Mouse (Mus musculus) common myeloid progenitor, adult 5-6 weeks (primary cell): ENCODE data around the gene Acot11. TPM values are rescaled to one million over a fixed set of nuclear protein-coding genes. Genes with fewer than 3 reads are reported as not detected.
"Not testable (repeated sequence)": the region's sequence is repeated elsewhere in the genome, so short reads cannot be mapped to it uniquely, and the experiment has no call there.

ENCODE experiments used
- ATAC-seq: replicated peaks from 2 replicates; pipeline ENCODE4 v1.8.0; 2016; ENCODE audit warnings: low read depth, mild to moderate bottlenecking, moderate TSS enrichment, inconsistent platforms; ENCODE audit not compliant: poor library complexity, severe bottlenecking
- total RNA-seq: library from RNA; stranded (forward); fragments of 200-1000, 187-1606 nt; gene quantifications from 2 replicates; pipeline ENCODE4 v1.2.3, GENCODE M21; 2017

Acot11 gene
- total RNA-seq, 1 experiment from 2014 or later: 3.4 TPM

DNA sequence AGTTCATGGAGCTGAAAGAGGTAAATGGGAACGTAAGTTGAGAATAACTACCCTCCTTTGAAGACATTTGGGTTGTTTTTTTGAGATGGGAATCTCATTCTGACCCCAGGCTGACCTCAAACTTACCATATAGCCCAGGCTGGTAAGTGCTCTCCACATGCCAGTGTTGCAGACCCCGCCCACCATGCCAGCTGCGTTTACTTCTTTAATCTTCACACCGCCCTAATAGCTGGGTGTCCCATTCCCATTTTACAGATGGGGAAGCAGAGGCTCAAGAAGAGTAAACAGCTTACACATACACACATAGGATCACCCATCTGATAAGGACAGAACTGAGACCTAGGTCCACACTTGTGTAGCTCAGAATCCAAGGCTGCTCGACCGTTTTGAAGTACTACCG is 20.0 kb downstream of the Acot11 start:
- no peak for ATAC-seq

DNA sequence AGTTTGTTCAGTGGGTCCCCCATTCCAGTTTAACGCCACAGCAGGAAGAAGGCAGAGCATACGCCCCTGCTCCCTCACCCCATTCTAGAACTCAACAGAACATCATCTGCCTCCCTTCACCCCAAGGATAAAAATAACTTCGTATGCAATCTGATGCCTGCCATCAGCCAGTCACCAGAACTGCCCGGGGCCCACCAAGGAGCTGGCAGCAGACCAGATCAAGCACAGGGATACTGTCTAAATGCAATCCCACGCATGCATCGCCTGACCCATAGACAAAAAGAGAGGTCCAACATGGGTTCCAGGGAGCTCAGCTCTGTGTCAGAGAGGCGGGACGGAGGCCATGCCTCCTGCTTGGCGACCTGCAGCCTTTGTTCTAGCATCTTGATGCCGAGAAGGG is 21.7 kb downstream of the Acot11 start:
- no peak for ATAC-seq

DNA sequence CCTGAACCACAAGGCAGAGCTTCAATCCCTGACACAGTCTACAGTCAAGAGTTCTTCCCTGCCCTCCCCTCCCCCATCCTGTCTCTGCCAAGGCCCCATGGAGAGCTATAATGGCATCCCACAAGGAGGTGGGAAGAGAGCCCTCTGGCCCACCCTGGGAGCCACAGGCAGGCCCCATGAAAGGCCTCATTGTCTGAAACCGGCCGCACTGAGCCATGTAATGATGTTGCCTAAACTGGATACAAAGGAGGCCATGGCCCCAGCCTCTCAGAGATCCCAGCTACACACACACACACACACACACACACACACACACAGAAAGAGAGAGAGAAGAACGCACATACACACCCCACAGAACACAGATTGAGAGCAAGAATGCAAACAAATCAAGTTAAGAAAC is 24.8 kb downstream of the Acot11 start:
- no peak for ATAC-seq

DNA sequence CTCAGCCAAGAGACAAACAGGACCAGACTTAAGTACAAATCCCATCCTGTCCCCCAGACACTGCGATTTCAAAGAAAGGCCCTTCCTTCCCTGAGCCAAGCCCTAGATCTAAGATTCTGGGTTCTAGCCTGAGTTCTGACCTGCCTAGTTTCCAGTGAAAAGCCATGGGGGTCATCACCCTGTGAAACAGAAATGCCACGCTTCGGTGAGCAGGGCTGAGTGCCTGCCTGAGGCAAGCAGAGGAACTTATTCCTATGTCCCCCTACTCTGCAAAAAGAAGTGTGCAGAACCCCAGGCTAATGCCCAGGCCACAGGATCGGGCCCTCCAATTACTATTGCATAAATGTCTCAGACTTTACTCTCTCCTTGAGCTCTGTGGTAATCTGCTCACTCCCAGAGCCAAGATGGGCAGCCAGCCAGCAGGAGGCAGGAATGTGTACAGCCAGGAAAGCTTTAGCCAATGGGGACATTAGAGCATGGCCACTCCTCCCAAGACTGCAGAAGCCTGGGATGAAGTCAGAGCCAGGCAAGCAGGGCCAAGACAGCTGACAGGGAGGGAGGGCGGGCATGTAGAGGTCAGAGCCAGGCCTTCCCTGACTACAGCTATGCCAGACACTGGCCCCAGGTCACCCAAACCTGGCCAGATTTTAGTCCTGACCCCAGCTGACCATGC is 26.5 kb downstream of the Acot11 start:
- ATAC-seq: no peak

DNA sequence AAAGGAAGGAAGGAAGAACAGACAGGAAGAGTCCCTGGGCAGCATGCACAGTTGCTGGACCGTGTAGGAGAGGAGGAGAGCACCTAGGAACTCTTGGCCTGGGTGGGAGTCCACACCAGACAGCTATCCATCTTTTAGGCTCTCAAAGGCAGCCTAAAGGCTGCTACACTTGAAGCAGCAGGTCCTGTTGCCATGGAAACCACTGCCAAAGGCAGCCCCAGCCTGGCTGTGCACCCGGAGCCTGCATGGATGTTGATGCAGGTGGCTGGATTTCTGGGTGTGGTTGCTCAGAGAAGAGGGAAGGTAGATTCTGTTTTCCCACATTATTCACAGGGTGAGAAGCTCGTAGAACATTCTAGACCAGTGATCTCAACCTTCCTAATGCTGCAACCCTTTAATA is 27.8 kb downstream of the Acot11 start:
- no peak for ATAC-seq

DNA sequence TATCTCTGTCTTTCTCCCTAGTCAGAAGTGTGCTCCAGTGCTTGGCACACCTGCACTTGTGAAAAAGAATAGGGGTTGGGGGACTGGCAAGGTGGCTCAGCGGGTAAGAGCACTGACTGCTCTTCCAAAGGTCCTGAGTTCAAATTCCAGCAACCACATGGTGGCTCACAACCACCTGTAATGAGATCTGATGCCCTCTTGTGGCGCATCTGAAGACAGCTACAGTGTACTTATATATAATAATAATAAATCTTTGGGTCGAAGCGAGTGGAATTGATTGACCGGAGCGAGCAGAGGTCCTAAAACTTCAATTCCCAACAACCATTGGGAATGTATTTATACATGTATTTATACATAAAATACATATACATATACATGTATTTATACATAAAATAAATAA is 29.0 kb downstream of the Acot11 start:
- ATAC-seq: not testable (repeated sequence)

DNA sequence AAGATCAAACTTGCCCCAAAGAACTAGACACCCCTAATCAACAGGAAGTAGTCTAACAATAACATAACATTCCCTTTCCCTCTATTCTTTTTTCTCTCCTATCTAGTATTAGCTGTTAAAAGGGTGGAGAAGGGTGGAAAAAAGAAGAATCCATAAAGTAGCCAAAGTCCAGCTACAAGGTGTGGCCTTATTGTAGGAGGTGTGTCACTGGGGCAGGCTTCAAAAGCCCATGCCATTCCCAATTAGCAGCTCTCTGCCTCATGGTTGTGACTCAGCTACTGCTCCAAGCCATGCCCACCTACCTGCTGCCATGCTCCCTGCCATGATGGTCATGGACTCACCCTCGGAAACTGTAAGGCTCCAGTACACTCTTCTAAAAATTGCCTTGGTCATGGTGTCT is 32.2 kb downstream of the Acot11 start:
- no peak for ATAC-seq

DNA sequence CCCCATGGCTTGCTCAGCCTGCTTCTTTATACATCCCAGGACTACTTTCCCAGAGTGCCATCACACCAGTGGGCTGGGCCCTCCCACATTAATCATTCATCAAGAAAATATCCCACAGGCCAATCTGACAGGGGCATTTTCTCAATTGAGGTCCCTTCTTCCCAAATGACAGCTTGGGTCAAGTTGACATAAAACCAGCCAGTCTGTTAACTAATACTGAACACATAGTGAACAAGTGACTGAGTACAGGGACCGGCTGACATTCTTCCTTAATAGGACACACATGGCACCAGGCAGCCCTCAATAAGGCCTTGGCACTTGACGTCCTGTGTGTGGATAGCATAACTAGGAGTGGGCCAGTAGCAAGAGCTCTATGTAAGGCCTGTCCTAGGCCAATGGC is 35.5 kb downstream of the Acot11 start:
- no peak for ATAC-seq

DNA sequence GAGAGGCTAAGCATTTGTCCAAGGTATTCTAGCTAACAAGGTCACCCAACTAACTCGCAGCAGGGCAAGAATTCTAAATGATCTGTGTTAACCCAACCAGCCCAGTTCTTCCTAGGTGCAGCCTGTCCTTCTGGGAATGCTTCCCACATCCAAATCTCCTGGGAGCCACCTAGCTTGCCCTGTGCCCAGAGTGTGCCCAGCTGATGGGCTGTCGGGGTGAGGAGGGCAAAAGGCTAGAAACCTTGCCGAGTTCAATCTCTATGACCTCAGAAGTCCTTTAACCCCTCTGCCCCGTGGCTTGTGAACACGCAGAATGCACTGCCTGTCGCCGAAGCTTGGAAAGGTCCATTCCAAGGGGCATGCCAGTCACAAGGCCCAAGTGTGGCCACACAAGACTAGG is 40.6 kb downstream of the Acot11 start:
- ATAC-seq: no peak

DNA sequence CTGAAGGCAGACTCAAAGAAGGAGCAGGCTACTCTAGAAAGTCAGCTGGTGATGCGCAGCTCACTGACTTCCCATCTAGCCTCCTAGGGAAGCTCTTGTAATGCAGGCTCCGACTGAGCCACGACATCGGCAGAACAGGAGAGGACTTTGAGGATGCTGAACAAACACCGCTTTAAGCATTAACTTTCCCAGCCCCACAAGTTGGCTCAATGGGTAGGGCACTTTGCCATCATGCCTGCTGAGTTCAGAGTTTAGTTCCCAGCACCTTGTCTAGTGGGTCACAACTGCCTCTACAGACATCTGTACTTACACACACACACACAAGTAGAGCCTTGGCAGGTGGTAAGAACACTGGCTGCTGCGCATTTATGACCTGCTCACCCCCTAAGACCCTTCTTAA is 53.1 kb downstream of the Acot11 start:
- ATAC-seq: no peak

DNA sequence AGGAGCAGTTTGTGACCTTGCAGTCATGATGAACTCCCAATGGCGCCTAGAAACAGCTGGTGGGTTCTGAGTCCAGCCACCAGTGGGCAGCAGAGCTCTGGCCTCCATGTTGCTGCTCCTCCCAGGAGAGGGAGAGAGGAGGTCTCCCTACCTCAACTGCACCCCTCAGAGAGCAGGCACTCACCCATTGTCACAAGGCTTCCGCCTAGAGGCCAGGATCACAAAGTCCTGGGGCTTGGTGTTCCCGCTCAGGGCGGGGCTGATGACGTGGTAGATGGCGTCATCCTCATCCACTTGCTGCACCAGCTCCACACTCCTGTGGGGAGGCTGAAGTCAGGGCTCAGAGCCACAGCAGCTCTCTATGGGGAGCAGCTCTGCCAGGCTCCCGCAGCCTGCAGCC is 55.1 kb downstream of the Acot11 start:
- peak; percentile 71 for ATAC-seq

DNA sequence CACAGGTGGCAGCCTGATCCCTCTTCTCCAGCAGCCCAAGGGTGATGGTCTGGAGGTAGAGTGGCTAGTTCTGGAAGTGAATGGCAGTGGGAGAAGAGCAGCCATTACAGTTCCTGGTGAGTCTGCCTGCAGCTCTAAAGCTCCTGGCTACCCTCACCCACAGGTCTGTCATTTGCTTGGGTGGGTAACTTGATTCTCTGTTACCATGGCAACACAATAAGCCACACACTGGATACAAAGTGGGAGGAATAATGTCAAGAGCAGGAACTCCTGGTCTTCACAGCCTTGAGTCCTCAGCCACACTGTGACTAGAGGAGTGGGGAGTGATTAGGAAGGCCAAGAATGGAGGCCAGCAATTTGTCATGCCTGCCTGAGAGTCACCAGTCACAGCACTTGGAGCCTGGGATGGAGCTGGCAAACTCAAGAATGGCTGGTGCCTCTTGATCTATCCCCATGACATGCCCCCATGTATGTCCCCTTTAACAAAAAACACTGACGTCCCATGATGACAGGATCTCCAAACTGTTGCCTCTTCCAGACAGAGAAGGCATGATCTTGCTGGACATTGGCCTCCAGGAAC is 57.7 kb downstream of the Acot11 start:
- ATAC-seq: no peak

DNA sequence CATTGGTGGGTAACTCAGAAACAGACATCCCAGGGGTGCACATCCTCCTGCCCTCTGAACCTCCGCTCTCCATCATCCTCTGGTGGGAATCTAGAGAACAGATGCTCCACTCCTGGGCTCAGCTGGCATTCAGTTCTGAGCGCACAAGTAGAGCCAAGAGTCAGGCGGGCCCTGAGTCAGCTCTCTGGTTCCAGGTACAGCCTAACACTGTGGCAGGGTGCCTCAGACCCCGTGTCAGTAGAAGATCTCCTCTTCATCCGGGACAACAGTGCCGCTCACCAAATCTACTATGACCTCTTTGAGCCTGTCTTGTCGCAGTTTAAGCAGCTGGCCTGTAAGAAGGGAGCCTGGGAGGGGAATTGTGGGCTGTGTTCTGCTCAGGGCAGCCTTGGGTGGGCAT is 58.9 kb downstream of the Acot11 start:
- ATAC-seq: no peak

DNA sequence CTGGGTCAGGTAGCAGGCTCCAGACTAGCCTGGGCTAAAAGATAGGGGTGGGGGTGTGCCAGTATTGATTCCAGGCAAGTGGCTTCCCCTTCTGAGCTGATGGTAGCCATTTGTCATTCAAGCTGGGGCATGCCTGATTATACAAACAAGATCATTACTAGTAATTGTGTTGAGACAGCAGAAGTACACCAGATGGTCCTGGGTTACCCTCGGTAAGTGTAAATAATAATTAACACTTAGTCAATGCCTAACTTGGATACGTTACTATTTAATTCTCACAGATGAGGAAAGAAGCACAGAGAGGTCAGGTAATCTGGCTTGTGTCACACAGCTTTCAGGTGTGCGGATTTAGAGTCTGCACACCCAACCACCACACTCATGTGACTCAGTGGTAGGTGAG is 66.9 kb downstream of the Acot11 start:
- no peak for ATAC-seq

DNA sequence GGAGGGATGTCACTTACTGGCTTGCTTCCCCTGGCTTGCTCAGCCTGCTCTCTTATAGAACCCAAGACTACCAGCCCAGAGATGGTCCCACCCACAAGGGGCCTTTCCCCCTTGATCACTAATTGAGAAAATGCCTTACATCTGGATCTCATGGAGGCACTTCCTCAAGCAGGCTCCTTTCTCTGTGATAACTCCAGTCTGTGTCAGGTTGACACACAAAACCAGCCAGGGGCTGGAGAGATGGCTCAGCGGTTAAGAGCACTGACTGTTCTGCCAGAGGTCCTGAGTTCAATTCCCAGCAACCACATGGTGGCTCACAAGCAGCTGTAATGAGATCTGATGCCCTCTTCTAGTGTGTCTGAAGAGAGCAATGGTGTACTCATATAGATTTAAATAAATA is 67.9 kb downstream of the Acot11 start:
- not testable (repeated sequence) for ATAC-seq

DNA sequence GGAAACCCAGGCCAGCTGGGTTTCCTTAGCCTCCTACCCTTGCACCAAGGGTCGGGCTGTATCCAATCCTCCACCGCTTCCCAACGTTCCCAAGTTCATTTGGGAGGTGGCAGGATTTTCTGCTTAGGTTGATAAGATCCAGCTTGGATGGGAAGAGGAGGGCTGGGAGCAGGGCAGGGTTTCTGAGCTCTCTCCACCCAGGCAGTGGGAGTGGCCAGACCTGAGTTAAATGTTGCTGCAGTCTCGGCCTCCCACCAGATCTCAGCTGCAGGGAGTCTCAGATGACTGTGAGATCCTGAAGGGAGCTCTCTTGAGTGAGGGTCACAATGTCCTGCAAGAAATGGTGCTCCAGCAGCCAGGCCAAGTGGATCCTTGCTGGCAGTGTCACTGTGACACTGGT is 71.2 kb downstream of the Acot11 start, which contains the start of gene Fam151a:
Fam151a (plus strand) TSS at position 254 of the 400 bp plus-strand sequence.
- no peak for ATAC-seq

DNA sequence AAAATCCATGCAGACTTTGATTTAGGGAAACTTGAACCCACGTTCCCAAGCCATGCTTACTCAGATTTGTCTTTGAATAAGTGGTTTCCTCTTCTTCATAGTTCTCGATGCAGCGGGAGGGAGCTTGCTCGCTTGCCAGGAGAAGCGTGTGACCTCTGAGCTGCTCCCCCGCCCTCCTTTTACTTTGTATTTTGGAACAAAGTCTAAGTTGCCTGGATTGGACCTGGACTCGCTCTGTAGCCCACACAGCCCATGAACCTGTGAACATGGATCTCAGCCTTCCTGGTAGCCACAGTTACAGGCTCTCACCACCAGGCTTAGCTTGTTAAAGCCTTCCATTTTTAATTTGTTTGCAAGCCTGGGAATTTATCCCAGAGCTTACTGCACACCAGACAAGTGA is 74.0 kb downstream of the Acot11 start, which contains the start of gene Mroh7:
Mroh7 (minus strand) TSS at position 112 of the 400 bp plus-strand sequence.
- 0 out of 2 replicates have a peak, but pooled peaks have one; percentile 32 for ATAC-seq

DNA sequence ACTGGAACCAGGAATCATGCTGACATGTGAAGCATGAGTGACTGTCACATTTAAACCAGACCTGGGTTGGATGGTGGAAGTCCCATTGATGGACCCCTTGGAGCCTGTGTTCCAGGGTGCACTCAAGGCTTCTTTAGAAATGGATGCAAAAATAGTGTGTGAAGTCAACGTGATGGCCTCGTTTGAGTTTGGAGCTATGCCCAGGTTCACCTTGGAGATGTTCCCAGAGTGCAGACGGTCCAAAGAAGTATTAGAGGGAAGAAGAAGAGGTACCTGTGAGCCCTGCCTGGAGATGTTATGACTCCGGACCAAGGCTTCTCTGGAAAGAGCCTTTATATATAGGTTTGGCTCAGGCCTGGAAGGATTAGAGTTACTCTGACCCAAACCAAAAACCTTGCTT is 84.2 kb downstream of the Acot11 start:
- ATAC-seq: no peak

DNA sequence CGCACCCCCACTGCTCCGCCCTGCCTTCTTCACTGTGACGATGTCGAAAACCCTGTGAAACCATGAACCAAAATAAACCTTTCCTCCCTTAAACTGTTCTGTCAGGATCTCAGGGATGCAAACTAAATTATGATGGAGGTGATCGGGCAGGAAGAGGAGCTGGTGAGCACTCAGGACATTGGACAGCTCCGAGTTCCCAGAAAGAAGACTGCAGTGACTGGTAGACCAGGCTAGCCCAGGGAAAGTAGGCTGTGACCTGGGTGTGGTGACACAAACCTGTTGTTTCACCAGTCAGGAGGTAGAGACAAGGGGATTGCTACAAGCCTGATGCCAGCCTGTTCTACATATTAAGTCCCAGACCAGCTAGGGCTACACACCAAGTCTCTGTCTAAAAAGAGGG is 91.2 kb downstream of the Acot11 start:
- ATAC-seq: 0 out of 2 replicates have a peak, but pooled peaks have one; percentile 18

DNA sequence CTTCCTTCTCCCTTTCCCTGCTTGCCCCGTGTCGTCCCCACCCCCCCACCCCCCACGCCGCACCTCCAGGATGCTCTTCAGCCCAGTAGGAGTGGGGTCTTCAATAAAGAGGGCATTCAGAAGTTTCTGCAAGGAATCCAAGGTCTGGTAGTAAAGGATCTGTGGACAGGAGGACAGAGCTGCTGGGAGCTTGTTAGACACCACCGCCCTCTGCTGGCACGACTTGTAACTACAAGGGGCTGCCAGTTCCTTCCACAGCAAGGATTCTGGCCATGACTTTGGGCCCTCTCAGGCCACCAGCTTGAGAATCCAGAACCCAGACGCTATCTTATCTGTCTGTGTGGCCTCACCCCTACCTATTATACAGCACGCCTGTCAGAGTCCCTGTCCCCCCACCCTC is 96.4 kb downstream of the Acot11 start:
- ATAC-seq: peak; percentile 84

DNA sequence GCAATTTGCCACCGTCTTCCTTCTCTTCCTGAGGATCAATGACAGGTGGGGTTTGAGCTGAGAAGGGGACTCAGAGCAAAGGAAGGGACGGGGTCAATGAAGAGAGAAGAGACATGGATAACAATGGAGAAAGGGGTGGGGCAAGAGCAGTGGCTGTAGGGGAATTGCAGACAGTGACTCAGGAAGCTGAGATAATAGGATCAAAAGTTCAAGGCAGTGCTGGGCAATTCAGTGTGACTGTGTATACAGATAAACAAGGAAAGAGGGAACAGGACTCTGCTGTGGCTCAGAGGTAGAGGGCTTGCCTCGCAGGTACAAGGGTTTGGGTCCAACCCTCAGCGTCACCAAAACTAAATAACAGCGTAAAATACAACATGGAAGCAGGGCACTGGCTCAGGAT is 96.8 kb downstream of the Acot11 start:
- no peak for ATAC-seq

DNA sequence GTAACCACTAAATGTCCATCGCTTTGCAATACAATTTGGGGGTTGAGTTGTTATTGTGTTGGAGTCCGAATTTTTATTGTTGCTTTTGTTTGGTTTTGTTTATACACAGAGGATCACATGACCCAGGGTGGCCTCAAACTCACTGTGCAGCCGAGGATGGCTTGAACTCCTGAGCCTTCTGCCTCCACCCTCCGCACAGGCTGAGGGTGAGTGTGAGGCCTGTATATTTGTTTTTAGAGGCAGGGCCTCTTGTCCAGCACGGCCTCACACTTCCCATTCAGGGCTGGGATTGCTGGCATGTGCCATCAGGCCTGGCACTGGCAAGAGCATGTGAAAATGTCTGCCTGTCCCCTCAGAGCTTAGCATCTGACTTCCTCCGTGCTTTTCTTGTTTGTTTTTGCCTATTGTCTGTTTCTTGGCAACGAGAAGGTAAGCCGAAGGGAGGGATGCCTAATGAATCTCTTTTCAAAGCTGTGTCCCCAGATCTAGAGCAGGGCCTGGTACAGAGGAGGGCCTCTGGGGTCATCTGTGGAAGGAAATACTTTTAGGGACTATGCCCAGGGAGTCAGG is 99.6 kb downstream of the Acot11 start:
- ATAC-seq: no peak
